Mouse (Mus musculus): ENCODE measurements at regions not wholly inside any gene's neighbourhood (a gene's known extent, or its start where the extent isn't known, plus 50 kb on each side); places are given as distances from the start of the nearest gene placed in this dataset.

DNA sequence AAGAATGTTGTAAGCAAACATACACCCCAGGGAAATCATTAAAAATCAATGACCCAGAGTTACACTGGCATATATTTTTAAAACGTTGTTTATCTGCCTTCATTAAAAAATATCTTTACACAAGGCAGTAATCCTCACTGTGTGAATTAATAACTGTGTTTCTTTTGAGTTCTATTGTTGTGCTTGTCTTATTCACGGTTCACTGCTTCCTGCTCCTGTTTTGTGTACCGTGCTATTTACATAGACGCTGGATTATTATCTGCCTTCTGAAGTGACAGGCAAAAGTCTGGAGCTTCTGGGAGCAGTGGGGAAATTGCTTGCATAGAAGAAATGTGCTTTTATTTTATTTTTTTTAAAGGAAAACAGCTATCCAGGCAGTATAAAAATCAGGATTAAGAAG lies 925.8 kb downstream of the Sorcs3 start:
- TF ChIP-seq CTCF (IDR thresholded peaks at IDR 0.05) (no peak), POLR2A (IDR thresholded peaks at IDR 0.05; ENCODE audit: insufficient read depth, low read depth, low read length) (no peak)
